27 mouse cellular contexts compared by ENCODE assay signal in genomic region chr12:69453544-69453943, GRCm38 (mm10).
DNase-seq lines count a peak whose midpoint lies in the region; ATAC-seq lines count a peak whose summit lies in the region.
"Had no signal": no experiment of that assay in that cellular context is flagged by ENCODE, and none has a peak within 500 bp of the region (broad histone marks: within the 10 kb centered on the region; RNA-seq: fewer than 3 reads in every experiment).

No protein-coding gene starts in this region.

- H3K9me3 ChIP-seq in forebrain, embryonic 11.5 days (ENCODE audit: control insufficient read depth, low read length) = no peaks in the 10 kb centered on the region
- no peaks in the 10 kb centered on the region for H3K9me3 ChIP-seq in forebrain, embryonic 16.5 days (ENCODE audit: control insufficient read depth, low read length)
- H3K9me3 ChIP-seq: embryonic facial prominence, embryonic 13.5 days; embryonic facial prominence, embryonic 15.5 days; forebrain, embryonic 10.5 days; forebrain, embryonic 13.5 days; forebrain, embryonic 15.5 days; G1E had no signal

- no peaks in the 10 kb centered on the region for H3K36me3 ChIP-seq in forebrain, embryonic 11.5 days (ENCODE audit: control insufficient read depth, insufficient read depth, low read length)
- H3K36me3 ChIP-seq in forebrain, embryonic 16.5 days (ENCODE audit: control insufficient read depth, insufficient read depth) = no peaks in the 10 kb centered on the region
- H3K36me3 ChIP-seq: embryonic facial prominence, embryonic 13.5 days; embryonic facial prominence, embryonic 15.5 days; forebrain, embryonic 10.5 days; forebrain, embryonic 15.5 days; G1E had no signal

- no peaks in the 10 kb centered on the region for H3K27me3 ChIP-seq in forebrain, embryonic 11.5 days (ENCODE audit: control insufficient read depth, insufficient read depth, low read length)
- no peaks in the 10 kb centered on the region for H3K27me3 ChIP-seq in forebrain, embryonic 16.5 days (replicated peaks; ENCODE audit: control insufficient read depth, insufficient read depth, low read length)
- H3K27me3 ChIP-seq: CH12.LX; embryonic facial prominence, embryonic 13.5 days; embryonic facial prominence, embryonic 15.5 days; forebrain, embryonic 13.5 days; forebrain, embryonic 15.5 days; Patski had no signal

- DNase-seq in forebrain, embryonic 11.5 days (ENCODE audit: low spot score) = peak; percentile 13
- DNase-seq in lung, adult 18-20 months = peak; percentile 51 to 77
- no peak for DNase-seq in lung, postnatal 25 days (ENCODE audit: low spot score)
- peak; percentile 32 for DNase-seq in lung, postnatal 14 days
- no peak for DNase-seq in lung, postnatal 10 days
- DNase-seq: adrenal gland, adult 8-10 months; adrenal gland, postnatal 14 days; adrenal gland, postnatal 36 days; B cell, adult 2 months; cerebellum, adult 11-12 months; cerebellum, adult 2 months; cerebellum, adult 9-10 months; cerebellum, postnatal 10 days; cerebellum, postnatal 25 days; embryo, embryonic 11 days had no signal

- H3K27ac ChIP-seq in forebrain, embryonic 11.5 days (ENCODE audit: low read depth, low read length) = no peak overlapping the region
- H3K27ac ChIP-seq in forebrain, embryonic 16.5 days (ENCODE audit: low read length) = no peak overlapping the region
- H3K27ac ChIP-seq: embryonic facial prominence, embryonic 13.5 days; embryonic facial prominence, embryonic 15.5 days; forebrain, embryonic 10.5 days; forebrain, embryonic 13.5 days; forebrain, embryonic 15.5 days had no signal

- WGBS in forebrain, embryonic 11.5 days = 85% methylated on average over 6 of the region's 6 CpGs
- WGBS in forebrain, embryonic 16.5 days = 87% methylated on average over 6 of the region's 6 CpGs

- no peak overlapping the region for H3K4me3 ChIP-seq in forebrain, embryonic 11.5 days (ENCODE audit: low read depth, low read length)
- H3K4me3 ChIP-seq in forebrain, embryonic 16.5 days (replicated peaks; ENCODE audit: low read length) = no peak overlapping the region
- H3K4me3 ChIP-seq: embryonic facial prominence, embryonic 13.5 days; embryonic facial prominence, embryonic 15.5 days; erythroblast, embryonic 14.5 days; forebrain, embryonic 10.5 days; forebrain, embryonic 13.5 days; forebrain, embryonic 15.5 days had no signal

- no peak overlapping the region for H3K4me2 ChIP-seq in forebrain, embryonic 11.5 days (ENCODE audit: low read depth, low read length, severe bottlenecking)
- H3K4me2 ChIP-seq in forebrain, embryonic 16.5 days (ENCODE audit: low read length) = no peak overlapping the region
- H3K4me2 ChIP-seq: embryonic facial prominence, embryonic 13.5 days; embryonic facial prominence, embryonic 15.5 days; forebrain, embryonic 13.5 days; forebrain, embryonic 15.5 days had no signal

- no peak for ATAC-seq in forebrain, embryonic 11.5 days (replicated peaks; ENCODE audit: low FRiP score)
- no peak for ATAC-seq in forebrain, embryonic 16.5 days
- ATAC-seq: activated CD4-positive, CD25-positive, alpha-beta regulatory T cell, adult 4 months; CD4-positive, CD25-positive, alpha-beta regulatory T cell, adult 4 months; forebrain, embryonic 13.5 days; forebrain, embryonic 15.5 days; Patski had no signal

- no peak overlapping the region for H3K9ac ChIP-seq in forebrain, embryonic 11.5 days (ENCODE audit: low read length)
- no peak overlapping the region for H3K9ac ChIP-seq in forebrain, embryonic 16.5 days (replicated peaks; ENCODE audit: low read depth, low read length)
- H3K9ac ChIP-seq: embryonic facial prominence, embryonic 13.5 days; embryonic facial prominence, embryonic 15.5 days; forebrain, embryonic 13.5 days; forebrain, embryonic 15.5 days had no signal

- no peaks in the 10 kb centered on the region for H3K4me1 ChIP-seq in forebrain, embryonic 11.5 days (replicated peaks; ENCODE audit: control insufficient read depth, insufficient read depth, low read length)
- H3K4me1 ChIP-seq in forebrain, embryonic 16.5 days (replicated peaks; ENCODE audit: control insufficient read depth, insufficient read depth, low read length) = peaks cover 13% of the 10 kb centered on the region
- H3K4me1 ChIP-seq: forebrain, embryonic 13.5 days had no signal

Comparison
In these comparisons a context has a peak if more than half of its experiments do, and no peak if none do; other contexts are left out.
1. DNase-seq: peak in forebrain, embryonic 11.5 days (single experiment), lung, adult 18-20 months (2 of 2) and lung, postnatal 14 days (single experiment); none in lung, postnatal 25 days (single experiment) and lung, postnatal 10 days (single experiment).